Mouse (Mus musculus) kidney, adult 10 weeks (tissue): ENCODE results near the gene Pcnx2. TPM values are rescaled to one million over a fixed set of nuclear protein-coding genes. Genes with fewer than 3 reads are reported as not detected.

Experiments used
- polyA plus RNA-seq: library from polyadenylated mRNA; stranded (reverse); fragments of 350-450 nt; fragmentation: Illumina TruSeq; extraction: RNeasy Lipid Tissue Mini Kit (QIAGEN cat#74804); gene quantifications from one replicate; pipeline ENCODE4 v1.2.3, GENCODE M21; 2014; ENCODE audit warnings: low read depth, low replicate concordance

Pcnx2 gene
- not detected for polyA plus RNA-seq

GRCm38 (mm10) chr8:125897868-125898788, at the start of gene Pcnx2:
Gene Pcnx2, minus strand, starts transcription at chr8:125898317.

DNA sequence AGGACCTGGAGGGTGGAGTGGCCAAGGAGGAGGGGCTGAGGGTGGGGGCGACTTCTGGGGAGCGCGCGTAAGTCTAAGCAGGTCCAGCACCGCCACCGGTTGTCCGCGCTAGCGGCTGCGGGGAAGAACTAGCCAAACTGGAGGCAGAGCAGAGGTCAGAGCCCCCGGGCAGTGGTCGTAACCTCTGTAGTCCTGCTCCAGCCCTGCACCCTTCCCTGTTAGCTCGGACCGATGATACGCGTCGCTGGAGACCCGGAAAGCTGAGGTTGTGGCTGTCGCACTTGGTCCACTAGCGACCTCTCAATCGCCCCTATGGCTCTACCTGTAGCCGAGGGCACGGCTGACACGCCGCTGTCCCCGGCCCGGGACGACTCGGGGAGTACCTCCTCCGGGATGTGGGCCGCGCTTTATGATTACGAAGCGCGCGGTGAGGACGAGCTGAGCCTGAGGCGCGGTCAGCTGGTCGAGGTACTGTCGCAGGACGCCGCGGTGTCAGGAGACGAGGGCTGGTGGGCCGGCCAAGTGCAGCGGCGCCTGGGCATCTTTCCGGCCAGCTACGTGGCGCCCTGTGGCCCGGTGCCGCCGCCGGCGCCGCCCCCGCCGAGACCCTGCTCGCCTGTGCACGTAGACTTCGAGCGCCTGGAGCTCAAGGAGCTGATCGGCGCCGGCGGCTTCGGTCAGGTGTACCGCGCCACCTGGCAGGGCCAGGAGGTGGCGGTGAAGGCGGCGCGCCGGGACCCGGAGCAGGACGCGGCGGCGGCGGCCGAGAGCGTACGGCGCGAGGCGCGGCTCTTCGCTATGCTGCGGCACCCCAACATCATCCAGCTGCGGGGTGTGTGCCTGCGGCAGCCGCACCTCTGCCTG, 12.5 kb upstream of the Pcnx2 start, which contains the start of gene Map3k21:
TSS of gene Map3k21 (plus strand) at position 86 of the 864 bp plus-strand sequence.

GRCm38 (mm10) chr8:125729746-125730145, 168.4 kb downstream of the Pcnx2 start, which contains the start of gene Ntpcr:
Gene Ntpcr, plus strand, starts transcription at chr8:125729963.

Other genes with a start within 250 kb of the Pcnx2 start
- gene Map10, start 228.5 kb downstream of the Pcnx2 start, polyA plus RNA-seq = 9.0 TPM
- gene Ntpcr, start 168.4 kb downstream of the Pcnx2 start, polyA plus RNA-seq = 6.4 TPM
- gene Map3k21, start 12.1 kb upstream of the Pcnx2 start, polyA plus RNA-seq = 3.0 TPM
- gene Kcnk1, start 96.9 kb upstream of the Pcnx2 start, polyA plus RNA-seq = 236 TPM